Mouse (Mus musculus) forebrain, postnatal 0 days (tissue): ENCODE measurements around the gene Ranbp3l. TPM values are rescaled to one million over a fixed set of nuclear protein-coding genes. Genes with fewer than 3 reads are reported as not detected.

Experiments used
- ATAC-seq: fragments of 200-750 bp; cut with Nextera tagmentation; 2 replicates; pipeline ENCODE4 v1.8.0; 2017; ENCODE audit warnings: mild to moderate bottlenecking, moderate library complexity
- DNase-seq: peaks from one replicate; pipeline ENCODE4 v3.0.0-alpha.2; 2015
- H3K27ac ChIP-seq: fragments of 300-500 bp; sonication (generic); 2 replicates; pipeline ENCODE4 v1.5.1; 2014; ENCODE audit warnings: low read depth, mild to moderate bottlenecking, antibody characterized with exemption, low read length, moderate library complexity, mixed read lengths
- H3K27me3 ChIP-seq: fragments of 300-500 bp; sonication (generic); 2 replicates; pipeline ENCODE4 v1.6.1; 2014; ENCODE audit warnings: mild to moderate bottlenecking, low read length, mixed read lengths; ENCODE audit not compliant: insufficient read depth
- H3K36me3 ChIP-seq: fragments of 300-500 bp; sonication (generic); 2 replicates; pipeline ENCODE4 v1.6.1; 2014; ENCODE audit warnings: mild to moderate bottlenecking, moderate library complexity; ENCODE audit not compliant: insufficient read depth
- H3K4me1 ChIP-seq: fragments of 300-500 bp; sonication (generic); 2 replicates; pipeline ENCODE4 v1.6.1; 2014; ENCODE audit warnings: antibody characterized with exemption; ENCODE audit not compliant: insufficient read depth
- H3K4me2 ChIP-seq: fragments of 300-500 bp; sonication (generic); 2 replicates; pipeline ENCODE4 v1.6.1; 2014; ENCODE audit warnings: low read depth, mild to moderate bottlenecking, moderate library complexity
- H3K4me3 ChIP-seq: fragments of 300-500 bp; sonication (generic); 2 replicates; pipeline ENCODE4 v1.5.1; 2014; ENCODE audit warnings: low read depth, low read length, mixed read lengths
- H3K9ac ChIP-seq: fragments of 300-500 bp; sonication (generic); 2 replicates; pipeline ENCODE4 v1.6.1; 2014; ENCODE audit warnings: mild to moderate bottlenecking
- H3K9me3 ChIP-seq: fragments of 300-500 bp; sonication (generic); 2 replicates; pipeline ENCODE4 v1.6.1; 2016; ENCODE audit warnings: low read length
- CTCF ChIP-seq: sonication (generic); IDR thresholded peaks from 2 replicates; pipeline ENCODE4 v1.5.1; 2016; ENCODE audit warnings: antibody characterized with exemption, control low read depth, low read depth
- WGBS: fragments of 180-500 bp; shearing (Covaris S2); extraction: QIAGEN DNeasy Blood & Tissue Kit; methylation state at CpG from one replicate; pipeline ENCODE4 v1.1.7; 2014; 5-methylcytosine and 5-hydroxymethylcytosine counted together
- polyA plus RNA-seq: library from polyadenylated mRNA; unstranded; fragments of >200 nt; fragmentation: Nextera tagmentation; extraction: Ambion mirVana; gene quantifications from 2 replicates; pipeline ENCODE4 v1.2.1, GENCODE M21; 2015
- total RNA-seq: library from RNA; depleted of rRNA; stranded (reverse); fragments of >200 nt; gene quantifications from 2 replicates; pipeline ENCODE4 v1.2.3, GENCODE M21; 2014; rRNA removed

Ranbp3l gene
- total RNA-seq (16.3 and 23.1 TPM in 2 replicates), polyA plus RNA-seq (9.7 and 11.3 TPM in 2 replicates)

- Histone ChIP-seq H3K36me3 (no peaks in the 10 kb centered on the region), H3K4me2 (peak within 1 kb of the TSS; percentile 48), H3K27ac (peak within 1 kb of the TSS; percentile 58), H3K9ac (peak within 1 kb of the TSS; percentile 15), H3K27me3 (no peaks in the 10 kb centered on the region), H3K4me1 (peaks cover 3% of the 10 kb centered on the region), H3K9me3 (no peaks in the 10 kb centered on the region), H3K4me3 (peak within 1 kb of the TSS; percentile 19)
- DNase-seq = peak; percentile 54
- 28% methylated on average over 18 of the region's 18 CpGs for WGBS
- no peak for TF ChIP-seq CTCF
- ATAC-seq = peak; percentile 86
Observed at GRCm38 (mm10) chr15:8967573-8968228, at the start of gene Ranbp3l. Gene Ranbp3l, plus strand, starts transcription at chr15:8967949.

- ATAC-seq = no peak
- H3K27ac ChIP-seq = no peak overlapping the region
Observed at GRCm38 (mm10) chr15:8930061-8930460, 37.7 kb upstream of the Ranbp3l start.

GRCm38 (mm10) chr15:8936911-8937310, 30.8 kb upstream of the Ranbp3l start:
- H3K36me3 ChIP-seq = no peaks in the 10 kb centered on the region
- H3K9me3 ChIP-seq = no peaks in the 10 kb centered on the region
- no peak for ATAC-seq
- H3K9ac ChIP-seq = no peak overlapping the region
- DNase-seq = no peak
- no peak overlapping the region for H3K4me2 ChIP-seq
- no peaks in the 10 kb centered on the region for H3K4me1 ChIP-seq
- H3K27ac ChIP-seq = no peak overlapping the region
- WGBS = 89% methylated on average over 3 of the region's 3 CpGs
- H3K27me3 ChIP-seq = no peaks in the 10 kb centered on the region
- H3K4me3 ChIP-seq = no peak overlapping the region
- TF ChIP-seq CTCF = no peak

More at GRCm38 (mm10) chr15:8930061-8930460, 37.7 kb upstream of the Ranbp3l start:
- Histone ChIP-seq H3K4me3 (no peak overlapping the region), H3K9ac (no peak overlapping the region), H3K27me3 (no peaks in the 10 kb centered on the region), H3K4me2 (no peak overlapping the region), H3K36me3 (no peaks in the 10 kb centered on the region), H3K4me1 (no peaks in the 10 kb centered on the region), H3K9me3 (no peaks in the 10 kb centered on the region)
- DNase-seq = no peak
- WGBS = 71% methylated on average over 1 of the region's 1 CpGs
- no peak for TF ChIP-seq CTCF

- Histone ChIP-seq H3K27ac (no peak overlapping the region), H3K4me2 (no peak overlapping the region), H3K27me3 (no peaks in the 10 kb centered on the region), H3K4me3 (no peak overlapping the region), H3K9me3 (no peaks in the 10 kb centered on the region), H3K4me1 (no peaks in the 10 kb centered on the region), H3K9ac (no peak overlapping the region), H3K36me3 (no peaks in the 10 kb centered on the region)
- WGBS = 88% methylated on average over 5 of the region's 5 CpGs
- TF ChIP-seq CTCF = no peak
- ATAC-seq (no peak), DNase-seq (no peak)
Observed at GRCm38 (mm10) chr15:8940861-8941260, 26.9 kb upstream of the Ranbp3l start.

GRCm38 (mm10) chr15:8950856-8951255, 16.9 kb upstream of the Ranbp3l start:
- DNase-seq = no peak
- no peak for TF ChIP-seq CTCF
- Histone ChIP-seq H3K9ac (no peak overlapping the region), H3K27ac (no peak overlapping the region), H3K4me3 (no peak overlapping the region), H3K4me1 (no peaks in the 10 kb centered on the region), H3K27me3 (no peaks in the 10 kb centered on the region), H3K4me2 (no peak overlapping the region), H3K9me3 (no peaks in the 10 kb centered on the region), H3K36me3 (no peaks in the 10 kb centered on the region)
- ATAC-seq = no peak
- WGBS = 74% methylated on average over 4 of the region's 4 CpGs

GRCm38 (mm10) chr15:8963323-8963722, 4.4 kb upstream of the Ranbp3l start:
- DNase-seq = no peak
- no peak overlapping the region for H3K4me3 ChIP-seq
- no peaks in the 10 kb centered on the region for H3K27me3 ChIP-seq
- no peaks in the 10 kb centered on the region for H3K36me3 ChIP-seq
- 67% methylated on average over 2 of the region's 2 CpGs for WGBS
- no peaks in the 10 kb centered on the region for H3K9me3 ChIP-seq
- ATAC-seq = no peak
- peaks cover 3% of the 10 kb centered on the region for H3K4me1 ChIP-seq
- no peak overlapping the region for H3K4me2 ChIP-seq
- H3K27ac ChIP-seq = no peak overlapping the region
- peak; percentile 14; the same call in 1 of the 2 replicates for TF ChIP-seq CTCF
- H3K9ac ChIP-seq = no peak overlapping the region

GRCm38 (mm10) chr15:8968229-8968595, 463 bp downstream of the Ranbp3l start:
- no peaks in the 10 kb centered on the region for H3K36me3 ChIP-seq
- DNase-seq = no peak
- WGBS = 67% methylated on average over 14 of the region's 14 CpGs

More at GRCm38 (mm10) chr15:8968229-8968595, 463 bp downstream of the Ranbp3l start:
- peak overlapping the region; percentile 48 for H3K4me2 ChIP-seq
- no peak for TF ChIP-seq CTCF
- H3K4me1 ChIP-seq = peaks cover 3% of the 10 kb centered on the region
- no peaks in the 10 kb centered on the region for H3K27me3 ChIP-seq
- H3K4me3 ChIP-seq = peak overlapping the region; percentile 19
- no peak for ATAC-seq
- no peaks in the 10 kb centered on the region for H3K9me3 ChIP-seq
- H3K27ac ChIP-seq = 0 out of 2 replicates have a peak overlapping the region, but pooled peaks have one; percentile 30
- H3K9ac ChIP-seq = peak overlapping the region; percentile 15; the same call in 1 of the 2 replicates
